Comparison of ENCODE assay signal across 10 mouse cellular contexts in the genomic region with DNA sequence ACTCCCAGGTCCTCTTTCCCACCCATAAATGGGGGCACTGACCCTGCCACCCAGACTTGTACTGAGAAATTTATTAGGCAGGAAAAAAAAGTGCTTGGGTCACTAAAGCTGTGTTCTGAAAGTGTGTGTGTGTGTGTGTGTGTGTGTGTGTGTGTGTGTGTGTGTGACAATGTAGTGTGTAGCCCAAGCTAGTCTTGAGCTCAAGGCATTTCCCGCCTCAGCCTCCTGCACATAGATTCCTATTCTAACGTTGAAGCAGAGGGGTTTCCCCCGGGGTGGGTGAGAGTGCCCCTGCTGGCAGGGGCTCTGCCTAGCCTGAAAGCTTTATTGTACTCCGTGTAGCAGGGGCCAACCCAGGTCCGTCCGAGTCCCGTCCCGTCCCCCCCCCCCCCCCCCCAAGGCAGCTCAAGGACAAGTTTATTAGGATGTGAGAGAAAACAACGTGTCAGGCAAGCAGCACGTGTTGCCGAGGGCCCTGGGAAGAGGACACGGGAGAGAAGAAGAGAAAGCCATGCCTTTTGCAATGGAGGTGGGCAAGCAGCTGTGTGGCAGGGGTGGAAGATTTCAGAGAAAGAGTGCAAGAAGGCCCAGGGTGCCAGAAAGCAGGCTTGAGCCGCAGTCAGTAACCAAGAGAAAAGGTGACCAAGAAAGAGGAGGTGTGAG. TPM values are rescaled to one million over a fixed set of nuclear protein-coding genes. Genes with fewer than 3 reads are reported as not detected.
DNase-seq lines count a peak whose midpoint lies in the region; ATAC-seq and TF ChIP-seq lines count a peak whose summit lies in the region.
"Had no signal": no experiment of that assay in that cellular context is flagged by ENCODE, and none has a peak within 500 bp of the region (broad histone marks: within the 10 kb centered on the region; RNA-seq: fewer than 3 reads in every experiment).

No protein-coding gene starts in this region.

- peaks cover 24% of the 10 kb centered on the region for H3K4me1 ChIP-seq in kidney, embryonic 15.5 days
- H3K4me1 ChIP-seq in intestine, postnatal 0 days (replicated peaks; ENCODE audit: control insufficient read depth, insufficient read depth, low read length), result no peaks in the 10 kb centered on the region; the same call in 1 of the 2 replicates

- H3ac ChIP-seq in C2C12 (ENCODE audit: control insufficient read depth, insufficient read length, low read depth), result peak overlapping the region; percentile 24

- H3K79me3 ChIP-seq in C2C12 (ENCODE audit: low read depth), result peaks cover 62% of the 10 kb centered on the region

- no peak overlapping the region for H3K9ac ChIP-seq in kidney, embryonic 15.5 days
- H3K9ac ChIP-seq in intestine, postnatal 0 days (ENCODE audit: low read depth, low read length), result no peak overlapping the region

- H3K36me3 ChIP-seq in kidney, embryonic 15.5 days, result no peaks in the 10 kb centered on the region
- H3K36me3 ChIP-seq in C2C12 (ENCODE audit: control insufficient read depth, insufficient read depth), result peaks cover 32% of the 10 kb centered on the region
- H3K36me3 ChIP-seq in intestine, postnatal 0 days (ENCODE audit: control insufficient read depth, insufficient read depth), result no peaks in the 10 kb centered on the region

- no peak for DNase-seq in kidney, adult 8-10 months
- DNase-seq in NIH3T3 (ENCODE audit: low read depth), result peak; percentile 37
- no peak for DNase-seq in spleen, postnatal 4 days (ENCODE audit: low spot score in 2 of 2)
- DNase-seq in cerebellum, postnatal 14 days, result no peak
- DNase-seq: lung, adult 18-20 months; thymus, postnatal 4 days had no signal

- peak overlapping the region; percentile 96 for H3K4me2 ChIP-seq in kidney, embryonic 15.5 days
- H3K4me2 ChIP-seq in intestine, postnatal 0 days (replicated peaks; ENCODE audit: low read depth), result peak overlapping the region; percentile 92

- peak overlapping the region; percentile 53 for H3K4me3 ChIP-seq in kidney, embryonic 15.5 days (replicated peaks)
- H3K4me3 ChIP-seq in C2C12 (ENCODE audit: insufficient read depth, poor library complexity, severe bottlenecking), result peak overlapping the region; percentile 69
- peak overlapping the region; percentile 49; the same call in 1 of the 2 replicates for H3K4me3 ChIP-seq in intestine, postnatal 0 days (ENCODE audit: low read depth, low read length)

- no peak for TF ChIP-seq CTCF in C2C12 (IDR thresholded peaks at IDR 0.05; ENCODE audit: control insufficient read depth, insufficient read depth, insufficient read length)
- TF ChIP-seq CTCF in intestine, postnatal 0 days (IDR thresholded peaks at IDR 0.05; ENCODE audit: low read depth), result peak; percentile 25

- H3K27ac ChIP-seq in kidney, embryonic 15.5 days, result no peak overlapping the region
- H3K27ac ChIP-seq in intestine, postnatal 0 days (ENCODE audit: low read depth, low read length), result no peak overlapping the region

- H3K79me2 ChIP-seq in C2C12 (ENCODE audit: control insufficient read depth, insufficient read depth), result peaks cover 70% of the 10 kb centered on the region

- no peak for ATAC-seq in kidney, embryonic 15.5 days (replicated peaks; ENCODE audit: low FRiP score)
- no peak for ATAC-seq in intestine, postnatal 0 days
- ATAC-seq in inflammation-experienced regulatory T-cells, adult 6 months, result no peak

- whole genome bisulfite sequencing in kidney, embryonic 15.5 days, result 22% methylated on average over 13 of the region's 13 CpGs
- WGBS in intestine, postnatal 0 days, result 30% methylated on average over 13 of the region's 13 CpGs

- H3K27me3 ChIP-seq in kidney, embryonic 15.5 days, result peaks cover 54% of the 10 kb centered on the region
- no peaks in the 10 kb centered on the region for H3K27me3 ChIP-seq in C2C12 (ENCODE audit: control insufficient read depth, insufficient read depth, insufficient read length)
- peaks cover 16% of the 10 kb centered on the region; the same call in 1 of the 2 replicates for H3K27me3 ChIP-seq in intestine, postnatal 0 days (replicated peaks; ENCODE audit: control insufficient read depth, insufficient read depth, low read length)

- H3K9me3 ChIP-seq in kidney, embryonic 15.5 days (replicated peaks), result no peaks in the 10 kb centered on the region
- no peaks in the 10 kb centered on the region for H3K9me3 ChIP-seq in intestine, postnatal 0 days (ENCODE audit: control insufficient read depth)

TF ChIP-seq in C2C12, 6 proteins besides CTCF, POLR2A, EP300 and RAD21:
- TF ChIP-seq MYOG (IDR thresholded peaks at IDR 0.05; ENCODE audit: control insufficient read depth, extremely low read depth, insufficient read length), result no peak

RNA-seq across cellular contexts. Expression of a gene that starts 37.5 kb away (rescaled TPM):
- polyA plus RNA-seq in kidney, embryonic 15.5 days (2015; fragmentation: Nextera tagmentation; extraction: Ambion mirVana), result 0.51 and 0.53 TPM in 2 replicates
- polyA plus RNA-seq in C2C12 (2012; fragmentation: generic; extraction: Trizol), result 0.25 TPM
- polyA plus RNA-seq in intestine, postnatal 0 days (2015; fragmentation: Nextera tagmentation; extraction: Ambion mirVana), result 2.5 and 3.2 TPM in 2 replicates
- under 1 TPM; 0.16 to 0.36 (median 0.33) TPM for polyA plus RNA-seq in inflammation-experienced regulatory T-cells, adult 6 months (2017; shearing (Covaris generic))

RNA-seq across cellular contexts. Expression of a gene that starts 40.9 kb away (rescaled TPM):
- polyA plus RNA-seq in kidney, embryonic 15.5 days (2015; fragmentation: Nextera tagmentation; extraction: Ambion mirVana), result 17.8 and 18.5 TPM in 2 replicates
- 14.9 TPM for polyA plus RNA-seq in C2C12 (2012; fragmentation: generic; extraction: Trizol)
- 33.1 and 37.5 TPM in 2 replicates for polyA plus RNA-seq in intestine, postnatal 0 days (2015; fragmentation: Nextera tagmentation; extraction: Ambion mirVana)
- polyA plus RNA-seq in inflammation-experienced regulatory T-cells, adult 6 months (2017; shearing (Covaris generic)), result 1 to 10 TPM; 4.1 to 5.9 (median 5.0) TPM
